Mouse (Mus musculus) granulocyte monocyte progenitor cell, adult 5-6 weeks (primary cell): ENCODE measurements around the gene Tmem30a. TPM values are rescaled to one million over a fixed set of nuclear protein-coding genes. Genes with fewer than 3 reads are reported as not detected.

Experiments
- ATAC-seq: replicated peaks from 2 replicates; pipeline ENCODE4 v1.8.0; 2016; ENCODE audit warnings: mild to moderate bottlenecking, moderate TSS enrichment, inconsistent platforms; ENCODE audit not compliant: poor library complexity, severe bottlenecking
- total RNA-seq, 2 experiments: library from RNA; stranded (forward) in 1 of 2; stranded (reverse) in 1 of 2; fragments of 200-712, 200-1000 nt in 1 of 2; fragments of >200 nt in 1 of 2; fragmentation: Nextera tagmentation in 1 of 2; gene quantifications; 2 replicates each; pipeline ENCODE4 v1.2.3; 2014 to 2017

Gene Tmem30a
- total RNA-seq (2014; fragmentation: Nextera tagmentation): 68.6 and 72.5 TPM in 2 replicates
- total RNA-seq (2017): 91.9 and 115 TPM in 2 replicates

- peak; percentile 88 for ATAC-seq
Measured at GRCm38 (mm10) chr9:79792841-79793835, at the start of gene Tmem30a. Gene Tmem30a, minus strand, starts transcription at chr9:79793507.

DNA sequence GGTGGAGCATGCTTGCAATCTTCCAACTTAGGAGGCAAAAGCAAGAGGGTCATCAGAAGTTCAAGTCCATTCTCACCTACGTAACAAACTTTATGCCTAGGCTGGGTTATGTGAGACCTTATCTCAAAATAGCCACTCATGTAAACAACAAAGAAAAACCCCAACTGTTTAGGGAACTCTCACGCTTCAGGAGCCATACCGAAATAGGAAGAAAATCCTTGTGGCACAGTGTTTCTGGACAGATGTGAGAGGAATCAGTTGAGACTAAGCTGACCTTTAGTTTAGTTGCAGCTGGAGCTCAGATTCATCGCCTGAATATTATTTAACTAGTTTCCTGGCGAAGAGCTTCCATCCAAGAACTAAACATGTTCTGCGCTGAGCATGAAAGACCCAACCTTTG is 49.3 kb upstream of the Tmem30a start:
- no peak for ATAC-seq

- ATAC-seq: no peak
Measured at GRCm38 (mm10) chr9:79842028-79842427, 48.7 kb upstream of the Tmem30a start.

DNA sequence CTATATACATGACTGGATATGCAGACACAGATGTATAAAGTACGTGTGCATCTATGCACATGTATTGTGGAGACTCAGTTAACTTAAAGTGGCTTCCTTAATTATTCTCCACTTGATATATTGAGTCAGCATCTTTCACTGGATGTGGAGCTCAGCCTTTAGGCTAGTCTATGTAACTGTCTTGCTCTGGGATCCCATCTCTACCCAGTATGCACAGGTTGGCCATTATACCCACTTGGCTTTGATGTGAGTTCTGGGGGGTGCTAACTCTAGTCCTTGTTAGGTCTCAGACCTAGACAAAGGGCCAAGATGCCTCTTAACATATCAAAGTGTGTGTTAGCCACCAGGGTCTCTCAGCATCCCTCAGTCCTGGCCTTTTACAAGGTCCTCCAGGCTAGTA is 38.0 kb upstream of the Tmem30a start:
- no peak for ATAC-seq

DNA sequence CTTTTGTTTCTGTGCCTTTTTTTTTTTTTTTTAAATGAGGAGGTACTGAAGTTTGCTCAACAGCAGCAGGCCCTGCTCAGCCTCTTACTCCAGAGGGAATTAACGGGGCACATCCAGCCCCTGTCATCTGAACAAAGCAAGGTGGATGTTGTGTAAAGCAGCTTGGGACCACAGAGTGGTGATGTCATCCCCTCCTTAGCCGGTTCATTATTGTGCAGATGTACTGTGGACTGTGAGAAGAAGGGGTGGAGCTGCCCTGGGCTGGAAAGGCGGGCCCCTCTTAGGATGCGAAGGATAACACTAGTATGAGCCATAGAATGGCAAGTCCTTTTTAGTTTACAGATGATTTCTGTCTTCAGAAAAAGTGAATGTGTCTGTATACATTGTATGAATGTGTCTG is 37.6 kb upstream of the Tmem30a start:
- ATAC-seq: peak; percentile 71

GRCm38 (mm10) chr9:79829842-79830800 is 36.8 kb upstream of the Tmem30a start:
- no peak for ATAC-seq

DNA sequence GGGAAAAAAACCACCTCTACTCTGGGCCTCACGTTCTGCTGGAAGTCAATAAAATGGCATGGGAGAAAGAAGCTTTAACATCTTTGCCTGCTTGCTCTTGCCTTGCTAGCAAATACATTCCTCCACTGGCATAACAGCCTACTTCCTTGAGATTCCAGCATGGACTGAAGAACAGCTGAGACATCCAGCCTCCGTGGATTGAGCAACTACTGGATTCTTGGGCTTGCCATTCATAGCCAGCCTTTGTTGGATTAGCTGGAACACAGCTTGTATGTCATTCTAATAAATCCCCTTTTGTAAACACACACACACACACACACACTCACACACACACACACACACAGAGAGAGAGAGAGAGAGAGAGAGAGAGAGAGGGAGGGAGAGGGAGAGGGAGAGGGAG is 33.8 kb upstream of the Tmem30a start:
- ATAC-seq: no peak

GRCm38 (mm10) chr9:79825526-79825925 is 32.2 kb upstream of the Tmem30a start:
- no peak for ATAC-seq

DNA sequence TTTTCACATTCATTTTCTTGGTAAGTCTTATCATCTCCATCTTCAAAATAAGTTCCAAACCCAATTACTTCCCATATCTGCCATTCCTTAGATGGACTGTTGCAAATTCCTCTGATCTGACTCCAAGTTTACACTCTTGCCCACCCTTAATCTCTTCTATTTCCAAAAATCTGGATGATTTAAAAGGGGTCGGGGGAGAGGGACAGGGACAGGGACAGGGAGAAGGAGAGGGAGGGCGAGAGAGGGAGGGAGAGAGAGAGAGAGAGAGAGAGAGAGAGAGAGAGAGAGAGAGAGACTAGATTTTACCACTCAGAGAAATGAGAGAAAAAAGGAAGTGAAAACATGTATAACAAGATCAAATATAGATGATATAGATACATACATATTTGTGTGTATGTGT is 30.5 kb upstream of the Tmem30a start:
- ATAC-seq: no peak

DNA sequence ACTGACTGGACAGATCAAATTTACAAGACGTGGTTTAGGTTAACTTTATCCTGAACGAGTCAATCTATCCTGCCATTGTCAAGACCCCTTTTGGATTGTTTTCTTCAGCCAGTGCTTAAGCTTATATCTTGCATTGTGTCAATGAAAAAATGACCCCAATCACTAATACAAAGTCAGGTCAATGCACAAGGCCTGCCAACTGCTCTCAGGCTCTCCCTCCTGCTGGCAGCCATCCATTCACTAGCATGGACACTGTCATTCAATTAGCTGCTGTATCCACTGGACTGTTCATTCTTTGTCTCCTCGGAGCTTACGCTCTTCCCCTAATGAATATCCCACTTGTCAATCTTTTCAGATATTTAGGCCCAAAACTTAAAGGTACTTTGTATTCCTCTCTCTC is 30.1 kb upstream of the Tmem30a start:
- no peak for ATAC-seq

DNA sequence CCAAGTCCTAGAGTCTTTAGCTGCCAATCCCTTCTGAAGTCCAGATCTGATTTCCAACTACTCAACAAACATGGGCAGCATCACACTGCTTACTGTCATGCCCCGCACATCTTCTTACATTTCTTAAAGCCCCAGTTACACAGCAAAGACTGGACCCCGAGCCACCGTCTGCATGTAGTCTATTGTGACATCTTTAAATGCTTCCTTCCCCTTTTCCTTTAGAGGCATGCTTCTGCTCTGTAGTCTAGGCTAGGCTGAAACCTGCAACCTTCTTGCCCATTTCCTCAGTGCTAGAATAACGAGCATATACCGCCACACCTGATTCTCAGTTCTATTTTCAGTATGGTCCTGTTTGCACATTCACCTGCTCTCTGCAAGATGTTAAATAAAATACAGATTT is 23.2 kb upstream of the Tmem30a start:
- ATAC-seq: peak; percentile 80

GRCm38 (mm10) chr9:79816013-79816412 is 22.7 kb upstream of the Tmem30a start:
- peak; percentile 74 for ATAC-seq

DNA sequence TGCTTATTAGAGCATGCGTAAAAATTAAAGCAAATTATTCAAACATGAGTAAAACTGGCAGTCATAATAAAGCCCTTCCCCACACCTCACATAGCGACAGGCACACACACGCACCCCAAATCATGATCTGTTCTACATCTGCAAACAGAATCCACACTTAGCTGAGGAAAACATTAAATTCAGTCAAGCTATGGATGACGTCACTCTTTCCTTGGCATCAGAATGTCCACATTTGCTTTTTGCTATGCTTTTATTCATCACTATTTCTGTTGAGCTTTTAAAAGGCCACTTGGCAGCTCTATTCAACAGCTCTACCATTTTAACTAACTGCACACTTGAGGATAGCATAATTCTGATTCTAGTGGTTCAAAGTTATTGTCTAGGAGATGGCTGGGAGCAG is 21.3 kb upstream of the Tmem30a start:
- ATAC-seq: no peak

- ATAC-seq: no peak
Measured at GRCm38 (mm10) chr9:79810969-79811902, 17.9 kb upstream of the Tmem30a start.

GRCm38 (mm10) chr9:79810534-79810933 is 17.2 kb upstream of the Tmem30a start:
- ATAC-seq: peak; percentile 83

DNA sequence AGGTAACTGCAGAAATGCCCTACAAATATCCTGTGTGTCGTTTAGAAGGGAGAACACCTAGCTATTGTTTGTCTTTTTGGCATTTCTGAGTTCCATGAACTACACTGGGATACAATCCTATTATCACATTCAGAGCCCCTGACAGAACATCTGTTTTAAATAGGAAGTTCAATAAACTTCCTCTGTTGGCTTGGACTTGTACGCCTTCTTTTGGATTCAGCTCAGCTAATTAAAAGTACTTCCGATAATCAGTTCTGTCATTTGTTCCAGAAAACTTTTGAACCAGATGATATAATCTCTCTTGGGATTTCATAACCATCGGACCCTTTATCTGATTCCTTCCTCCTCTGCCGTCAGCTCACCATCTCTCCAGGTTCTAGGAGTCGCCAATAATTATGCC is 16.1 kb upstream of the Tmem30a start:
- ATAC-seq: peak; percentile 4; the same call in 1 of the 2 replicates

GRCm38 (mm10) chr9:79807178-79807577 is 13.9 kb upstream of the Tmem30a start:
- no peak for ATAC-seq

GRCm38 (mm10) chr9:79806317-79807075 is 13.2 kb upstream of the Tmem30a start:
- ATAC-seq: peak; percentile 41; the same call in 1 of the 2 replicates

GRCm38 (mm10) chr9:79805426-79805825 is 12.1 kb upstream of the Tmem30a start:
- no peak for ATAC-seq
